Mouse (Mus musculus): ENCODE results near the gene Slc4a3.

Slc4a3 gene

DNA sequence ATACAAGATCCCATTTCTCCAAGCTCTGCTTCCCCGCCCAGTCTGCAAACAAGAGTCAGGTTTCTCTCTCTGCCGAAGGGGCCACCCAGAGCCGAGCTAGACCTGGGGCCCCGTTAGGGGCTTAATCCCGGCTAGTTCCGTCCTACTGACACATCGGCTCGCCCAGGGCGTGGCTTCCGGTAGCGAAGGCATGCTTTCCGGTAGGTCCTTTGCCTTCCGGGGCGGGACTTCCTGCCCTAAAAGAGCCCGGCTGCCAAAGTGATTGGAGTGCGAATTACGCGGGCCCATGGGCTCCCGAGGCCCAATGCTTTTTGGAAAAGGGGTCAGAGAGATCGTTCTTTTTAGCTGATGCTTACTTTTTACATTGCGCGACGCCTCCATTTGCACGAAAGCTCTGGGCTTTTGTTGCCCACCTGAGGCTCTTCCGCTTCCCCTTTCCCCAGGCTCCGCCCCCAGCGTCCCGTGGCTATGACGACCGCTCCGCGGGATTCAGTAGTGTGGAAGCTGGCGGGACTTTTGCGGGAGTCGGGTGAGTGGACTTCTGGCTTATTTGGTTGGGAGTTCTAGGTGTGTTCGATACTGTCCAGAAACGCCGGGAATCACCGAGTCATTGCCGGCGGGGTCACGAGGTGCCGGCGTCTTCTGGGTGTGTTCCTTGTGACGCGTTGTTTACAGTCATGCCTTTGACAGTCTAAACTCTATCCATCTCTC is 24.6 kb upstream of the Slc4a3 start, which contains the start of gene Stk11ip:
Stk11ip (plus strand) TSS at position 209 of the 711 bp plus-strand sequence.
- peak; percentile 94 for DNase-seq (ENCODE audit: low spot score)

DNA sequence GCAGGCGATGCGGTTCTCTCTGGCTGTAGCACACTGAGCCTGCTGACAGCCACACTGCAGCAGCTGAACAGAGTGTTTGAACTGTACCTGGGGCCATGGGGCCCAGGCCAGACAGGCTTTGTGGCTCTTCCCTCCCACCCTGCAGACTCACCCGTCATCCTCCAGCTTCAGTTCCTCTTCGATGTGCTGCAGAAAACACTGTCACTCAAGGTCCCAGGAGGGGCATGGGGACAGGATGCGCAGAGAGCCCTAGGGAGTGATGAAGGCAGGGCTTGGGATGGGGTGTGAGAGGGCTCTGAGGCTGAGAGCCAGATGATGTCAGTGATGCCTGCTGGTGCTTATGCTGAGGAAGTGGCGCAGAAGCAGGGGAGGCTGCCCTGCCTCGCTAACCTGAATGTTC is 21.4 kb upstream of the Slc4a3 start:
- DNase-seq (ENCODE audit: low spot score): no peak

DNA sequence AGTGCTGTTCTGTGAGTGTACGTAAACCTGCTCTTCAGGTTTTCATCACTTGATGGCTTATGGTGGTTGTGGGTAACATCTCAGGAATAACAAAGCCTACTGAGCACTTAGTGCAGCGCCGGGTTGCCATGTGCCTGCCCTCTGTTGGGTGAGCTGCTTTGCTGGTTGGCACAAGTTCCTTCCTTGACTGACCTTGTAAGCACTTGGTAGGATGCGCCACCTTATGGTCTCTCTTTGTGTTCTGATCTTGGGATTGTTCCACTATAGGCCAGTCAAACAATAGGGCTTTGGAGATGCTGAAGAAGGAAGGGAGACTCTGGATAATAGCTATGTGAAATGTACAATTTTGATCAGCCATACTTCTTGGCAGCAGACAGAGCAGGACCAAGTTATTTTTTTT is 15.5 kb upstream of the Slc4a3 start:
- no peak for DNase-seq (ENCODE audit: low spot score)

DNA sequence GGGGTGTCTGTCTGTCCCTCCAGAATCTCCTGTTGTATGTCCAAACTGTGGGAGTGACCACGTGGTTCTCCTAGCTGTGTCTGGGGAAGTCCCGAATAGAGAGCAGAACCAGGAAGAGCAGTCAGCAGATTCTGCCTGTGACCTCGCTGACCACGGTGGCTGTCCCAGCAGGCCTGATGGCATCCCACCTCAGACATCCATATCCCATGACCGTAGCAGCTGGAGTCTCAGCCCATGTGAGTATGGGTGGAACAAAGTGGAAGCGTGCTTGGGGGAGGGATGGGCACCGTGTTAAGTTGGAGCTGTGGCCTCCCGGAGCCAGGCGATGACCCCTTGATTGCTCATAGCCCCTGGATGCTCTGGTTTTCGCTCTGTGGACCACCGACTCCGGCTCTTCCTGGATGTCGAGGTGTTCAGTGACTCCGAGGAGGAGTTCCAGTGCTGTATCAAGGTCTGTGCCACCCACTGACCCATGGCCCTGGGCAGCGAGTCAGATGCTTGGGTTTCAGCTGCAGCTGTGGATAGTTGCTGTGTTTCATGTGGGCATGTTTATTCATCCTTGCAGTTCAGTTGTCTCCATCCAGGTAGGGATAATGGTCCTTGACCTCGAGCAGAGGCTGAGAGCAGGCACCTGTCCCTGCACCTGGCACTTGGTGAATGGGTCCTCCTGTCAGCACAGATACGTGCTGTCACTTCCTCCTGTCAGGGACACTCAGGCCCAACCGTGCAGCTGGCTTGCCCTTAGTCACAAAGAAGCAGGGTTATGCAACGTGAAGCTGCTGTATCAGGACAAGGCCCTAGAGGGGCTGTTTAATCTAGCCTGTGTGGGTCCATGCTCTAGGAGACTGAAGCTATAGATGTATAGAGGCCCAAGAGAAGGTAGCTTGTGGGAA is 13.5 kb upstream of the Slc4a3 start:
- DNase-seq (ENCODE audit: low spot score): no peak

DNA sequence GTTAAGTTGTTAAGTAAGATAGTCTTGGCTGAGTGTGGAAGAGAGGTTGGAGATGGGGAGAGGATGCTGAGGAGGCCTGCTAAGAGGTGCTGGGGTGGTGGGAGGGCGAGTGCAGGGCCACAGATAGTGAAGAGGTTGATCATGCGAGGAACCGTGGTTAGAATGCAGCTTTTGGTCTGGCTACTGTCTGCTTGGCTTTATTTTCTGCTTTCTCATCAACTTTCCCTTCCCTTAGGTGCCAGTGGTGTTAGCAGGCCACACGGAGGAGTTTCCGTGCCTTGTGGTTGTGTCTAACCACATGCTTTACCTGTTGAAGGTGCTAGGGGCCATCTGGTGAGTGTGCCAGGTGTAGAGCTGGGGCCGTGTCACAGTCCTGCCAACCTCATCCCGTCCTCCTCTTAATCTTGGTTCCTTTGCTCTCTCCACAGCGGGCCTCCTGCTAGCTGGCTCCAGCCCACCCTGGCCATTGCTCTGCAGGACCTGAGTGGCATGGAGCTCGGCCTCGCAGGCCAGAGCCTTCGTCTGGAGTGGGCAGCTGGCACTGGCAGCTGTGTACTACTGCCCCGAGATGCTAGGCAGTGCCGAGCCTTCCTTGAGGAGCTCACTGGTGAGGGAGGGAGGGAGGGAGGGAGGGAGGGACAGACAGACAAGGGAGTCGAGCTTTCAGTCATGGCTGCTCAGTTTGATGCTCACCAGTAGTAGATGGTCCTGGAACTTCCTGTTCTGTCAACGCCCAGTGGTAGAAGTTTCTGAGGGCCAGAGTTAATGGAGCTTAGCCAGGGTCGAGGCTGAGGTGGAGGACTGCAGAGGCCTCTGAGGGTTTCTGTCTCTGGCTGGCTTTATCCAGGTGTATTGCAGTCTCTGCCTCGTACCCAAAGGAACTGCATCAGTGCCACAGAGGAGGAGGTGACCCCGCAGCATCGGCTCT is 12.5 kb upstream of the Slc4a3 start:
- DNase-seq (ENCODE audit: low spot score): no peak

DNA sequence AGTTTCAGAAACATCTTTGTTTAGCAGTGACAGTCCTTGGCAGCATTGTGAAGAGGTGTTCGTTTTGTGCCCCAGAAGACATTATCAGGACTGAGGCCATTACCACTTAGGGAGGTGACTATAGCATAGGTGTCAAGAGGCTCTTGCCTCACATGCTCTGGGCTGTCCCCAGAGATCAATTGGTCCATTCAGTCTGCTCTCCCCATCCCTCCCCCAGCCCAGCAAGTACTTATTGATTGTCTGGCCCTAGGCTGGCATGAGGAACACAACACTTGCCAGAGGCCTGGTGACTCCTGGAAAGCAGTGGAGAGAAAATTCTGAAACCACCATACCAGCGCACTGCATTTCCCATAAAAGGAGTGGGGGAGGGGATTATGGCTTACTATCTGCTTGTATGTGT is 8.5 kb upstream of the Slc4a3 start:
- DNase-seq (ENCODE audit: low spot score): no peak

DNA sequence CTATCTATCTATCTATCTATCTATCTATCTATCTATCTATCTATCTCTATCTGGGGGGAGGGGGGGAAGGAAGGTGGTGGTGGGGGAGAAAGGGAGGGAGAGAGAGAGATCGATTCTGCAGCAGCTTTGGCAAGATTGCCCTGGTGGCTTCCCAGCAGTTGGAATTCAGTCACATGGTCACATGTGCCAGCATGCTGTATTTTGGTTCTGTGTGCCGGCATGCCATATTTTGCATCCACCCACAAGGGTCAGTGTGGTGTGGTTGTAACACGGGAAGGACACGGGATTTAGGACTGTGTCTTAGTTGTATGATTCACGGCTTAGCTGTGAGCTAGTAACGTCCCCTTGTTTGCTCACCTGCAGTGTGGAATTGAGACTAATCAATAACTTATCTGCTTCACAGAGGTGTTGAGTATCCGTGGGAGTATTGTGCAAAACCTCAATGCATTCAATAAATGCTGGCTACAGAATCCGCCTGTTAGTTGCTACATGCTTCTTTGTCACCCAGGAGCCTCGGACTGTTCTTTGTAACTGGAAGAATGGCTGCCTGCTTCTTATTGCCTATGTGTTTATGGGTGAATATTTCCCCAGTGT is 7.4 kb upstream of the Slc4a3 start:
- no peak for DNase-seq (ENCODE audit: low spot score)

DNA sequence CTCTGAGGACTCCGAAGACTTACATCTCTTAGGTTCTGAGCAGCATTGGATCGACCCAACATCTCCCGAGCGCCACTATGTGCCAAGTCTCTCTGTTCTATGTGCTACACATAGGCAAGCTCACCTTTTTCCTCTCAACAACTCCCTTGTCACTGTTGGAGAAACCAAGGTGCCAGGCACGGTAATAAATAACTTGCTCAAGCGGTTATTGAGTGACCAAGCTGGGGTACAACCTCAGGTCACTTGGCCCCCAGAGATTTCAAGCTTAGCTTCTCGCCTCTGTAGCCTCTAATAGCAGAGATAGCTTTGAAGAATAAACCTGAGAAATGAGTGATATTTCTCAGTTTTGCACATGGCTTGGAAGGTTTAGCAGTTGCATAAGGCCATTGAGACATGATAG is 4.6 kb upstream of the Slc4a3 start:
- no peak for DNase-seq (ENCODE audit: low spot score)

DNA sequence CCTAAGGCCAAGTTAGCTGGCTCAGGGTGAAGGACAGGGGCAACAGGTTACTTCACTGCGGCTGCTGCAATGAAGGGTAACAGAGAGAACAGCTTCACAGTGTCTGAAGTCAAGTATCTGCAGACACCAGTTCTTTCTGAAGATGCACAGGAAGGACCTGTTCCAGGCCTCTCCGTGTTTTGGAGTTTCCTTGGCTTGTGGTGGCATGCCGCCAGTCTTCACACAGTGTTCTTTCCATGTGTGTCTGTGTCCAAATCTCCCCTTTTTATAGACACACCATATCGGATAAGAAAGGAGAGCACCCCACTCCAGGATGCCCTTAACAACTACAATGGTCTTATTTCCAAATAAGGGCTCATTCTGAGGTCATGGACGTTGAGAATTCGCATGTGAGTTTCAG is 1.7 kb upstream of the Slc4a3 start:
- DNase-seq (ENCODE audit: low spot score): peak; percentile 78

DNA sequence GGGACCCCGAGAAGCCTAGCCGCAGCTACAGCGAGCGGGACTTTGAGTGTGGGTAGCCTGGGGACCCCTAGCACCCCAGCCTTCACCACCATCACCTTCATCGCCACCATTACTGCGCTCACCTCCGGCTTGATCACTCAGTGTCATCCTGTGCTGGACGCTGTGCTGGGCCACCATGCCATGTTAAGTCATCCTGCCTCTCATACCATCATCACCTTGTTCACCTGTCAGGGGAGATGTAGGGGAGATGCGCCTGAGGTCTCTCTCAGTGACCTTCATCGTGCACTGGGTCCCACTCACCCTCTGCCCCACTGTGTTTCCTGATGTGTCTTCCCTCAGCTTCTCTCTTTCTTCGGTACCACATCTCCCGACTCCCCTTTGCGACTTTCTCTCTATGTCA is 1.3 kb downstream of the Slc4a3 start:
- no peak for DNase-seq (ENCODE audit: low spot score)

DNA sequence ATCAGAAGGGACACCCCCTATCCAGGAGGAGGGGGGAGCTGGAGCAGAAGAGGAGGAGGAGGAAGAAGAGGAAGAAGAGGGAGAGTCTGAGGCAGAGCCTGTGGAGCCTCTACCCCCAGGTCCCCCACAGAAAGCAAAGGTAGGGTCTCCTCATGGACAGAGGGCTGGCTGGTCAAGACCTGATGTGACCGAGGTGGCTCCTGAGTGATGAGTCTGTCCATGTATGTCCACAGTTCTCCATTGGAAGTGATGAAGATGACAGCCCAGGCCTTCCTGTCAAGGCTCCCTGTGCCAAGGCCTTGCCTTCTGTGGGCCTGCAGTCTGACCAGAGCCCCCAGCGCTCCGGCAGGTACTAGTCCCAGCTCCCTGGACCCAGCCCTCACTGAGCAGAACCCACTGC is 2.0 kb downstream of the Slc4a3 start:
- DNase-seq (ENCODE audit: low spot score): peak; percentile 41

DNA sequence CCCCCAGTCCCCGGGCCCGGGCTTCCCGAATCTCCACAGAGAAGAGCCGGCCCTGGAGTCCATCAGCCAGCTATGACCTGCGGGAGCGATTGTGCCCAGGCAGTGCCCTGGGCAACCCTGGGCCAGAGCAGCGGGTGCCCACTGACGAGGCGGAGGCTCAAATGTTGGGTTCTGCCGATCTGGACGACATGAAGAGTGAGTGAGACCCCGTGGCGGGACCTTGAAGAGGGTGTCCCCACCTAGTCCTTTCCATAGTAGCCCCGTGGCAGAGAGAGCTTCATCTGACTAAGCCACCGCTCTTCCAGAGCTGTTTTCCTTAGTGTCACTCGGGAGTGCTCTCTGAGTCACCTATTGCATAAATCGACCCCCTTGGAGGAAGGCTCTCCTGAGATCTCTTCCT is 2.8 kb downstream of the Slc4a3 start:
- peak; percentile 40 for DNase-seq (ENCODE audit: low spot score)

DNA sequence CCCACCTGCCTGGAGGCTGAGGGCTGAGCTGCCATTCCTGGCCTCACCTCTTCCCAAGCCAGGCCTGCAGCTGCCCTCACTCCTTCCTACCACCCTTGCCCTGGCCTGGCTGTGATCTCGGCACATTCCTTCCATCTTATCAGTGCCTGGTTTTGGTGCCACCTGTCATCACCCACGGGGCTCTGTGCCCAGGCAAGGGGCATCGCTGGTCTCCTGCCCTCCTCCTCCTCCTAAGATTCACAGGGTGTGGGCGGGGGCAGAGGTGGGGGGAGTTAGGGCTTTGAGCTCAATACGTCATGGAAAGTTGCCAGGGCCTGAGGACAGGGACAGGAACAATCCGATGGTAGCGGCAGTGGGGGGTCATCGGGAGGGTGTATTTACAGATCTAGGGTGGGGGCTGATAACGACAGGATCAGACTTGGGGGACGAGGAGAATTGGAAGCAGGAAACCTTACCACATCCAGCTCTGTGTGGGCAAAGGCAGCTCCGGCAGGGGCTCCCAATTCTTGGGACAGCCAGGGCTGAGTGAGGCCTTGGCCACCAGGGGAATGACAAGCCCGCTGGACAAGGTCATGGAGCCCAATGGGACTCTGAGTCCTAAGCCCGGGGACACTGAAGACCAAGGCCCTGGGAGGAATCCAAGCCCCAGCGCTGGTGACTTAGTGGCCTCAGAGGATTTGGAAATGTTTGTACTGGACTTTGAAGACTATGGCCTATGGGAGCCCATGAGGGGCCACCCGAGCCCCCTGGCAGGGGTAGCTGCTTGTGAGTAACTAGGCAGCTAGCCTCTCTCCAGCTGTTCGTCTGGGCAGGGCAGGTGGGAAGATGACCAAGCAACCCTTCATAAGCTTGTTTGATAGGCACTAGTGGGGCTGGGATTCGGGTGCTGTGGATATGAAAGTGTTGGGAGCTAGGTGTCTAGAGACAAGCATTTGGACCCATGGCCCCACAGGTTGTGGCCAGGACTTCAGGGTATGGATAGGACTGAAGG is 3.5 kb downstream of the Slc4a3 start:
- DNase-seq (ENCODE audit: low spot score): peak; percentile 61

DNA sequence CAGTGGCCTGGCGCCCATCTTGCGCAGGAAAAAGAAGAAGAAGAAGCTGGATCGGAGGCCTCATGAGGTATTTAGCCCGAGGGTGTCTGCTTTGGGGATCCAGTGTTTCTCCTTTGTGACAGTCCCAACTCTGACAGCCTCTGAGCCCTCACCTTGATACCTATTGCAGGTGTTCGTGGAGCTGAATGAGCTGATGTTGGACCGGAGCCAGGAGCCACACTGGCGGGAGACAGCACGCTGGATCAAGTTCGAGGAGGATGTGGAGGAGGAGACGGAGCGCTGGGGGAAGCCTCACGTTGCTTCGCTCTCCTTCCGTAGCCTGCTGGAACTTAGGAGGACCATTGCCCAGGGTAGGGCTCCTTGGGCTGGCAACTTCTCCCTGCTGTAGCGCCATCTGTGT is 4.5 kb downstream of the Slc4a3 start:
- DNase-seq (ENCODE audit: low spot score): peak; percentile 54

DNA sequence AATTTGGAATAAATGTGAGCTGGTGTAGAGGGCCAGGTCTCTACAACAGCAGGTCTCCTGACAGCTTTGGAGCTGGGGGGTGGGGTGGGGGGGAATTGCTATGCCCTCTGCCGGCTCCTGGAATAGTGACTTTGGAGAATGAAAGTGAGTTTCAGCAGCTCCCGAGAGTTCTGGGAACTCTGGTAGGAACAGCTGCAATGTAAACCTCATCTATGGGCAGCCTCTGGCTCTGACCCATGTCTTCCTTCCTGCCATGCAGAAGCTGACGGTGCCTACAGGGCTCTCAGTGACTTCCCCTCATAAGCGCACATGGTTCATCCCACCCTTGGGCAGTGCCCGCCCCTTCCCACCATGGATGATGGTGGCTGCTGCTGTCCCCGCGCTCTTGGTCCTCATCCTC is 9.6 kb downstream of the Slc4a3 start:
- no peak for DNase-seq (ENCODE audit: low spot score)

DNA sequence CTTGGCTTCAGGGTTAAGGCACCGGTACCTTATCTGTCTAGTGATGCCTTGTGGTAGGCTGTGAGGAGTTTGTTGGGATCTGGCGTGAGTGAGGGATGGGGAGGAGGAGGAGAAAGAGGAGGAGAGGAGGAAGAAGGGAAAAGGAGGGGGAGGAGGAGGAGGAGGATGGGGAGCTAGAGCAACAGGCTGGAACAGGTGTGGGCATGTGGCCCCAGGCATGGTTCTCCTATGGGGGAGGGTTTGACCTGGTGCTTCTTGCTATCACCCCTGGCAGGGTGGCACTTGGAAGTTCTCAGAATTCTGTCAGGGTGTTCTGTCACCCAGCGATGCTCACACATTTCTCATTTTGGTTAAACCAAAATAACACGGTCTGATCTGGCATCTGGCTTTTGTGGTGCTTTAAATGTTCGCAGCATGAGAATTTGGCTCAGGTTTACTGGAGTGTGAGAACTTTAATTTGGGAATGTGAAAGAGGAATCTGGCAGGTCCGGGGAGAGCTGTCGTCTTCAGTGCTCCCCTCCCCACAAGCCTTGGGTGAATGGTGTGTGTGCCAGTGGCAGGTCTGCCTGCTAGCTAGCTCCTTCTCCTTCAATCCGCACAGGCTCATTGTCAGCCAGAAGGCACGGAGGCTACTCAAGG is 10.2 kb downstream of the Slc4a3 start:
- DNase-seq (ENCODE audit: low spot score): no peak

DNA sequence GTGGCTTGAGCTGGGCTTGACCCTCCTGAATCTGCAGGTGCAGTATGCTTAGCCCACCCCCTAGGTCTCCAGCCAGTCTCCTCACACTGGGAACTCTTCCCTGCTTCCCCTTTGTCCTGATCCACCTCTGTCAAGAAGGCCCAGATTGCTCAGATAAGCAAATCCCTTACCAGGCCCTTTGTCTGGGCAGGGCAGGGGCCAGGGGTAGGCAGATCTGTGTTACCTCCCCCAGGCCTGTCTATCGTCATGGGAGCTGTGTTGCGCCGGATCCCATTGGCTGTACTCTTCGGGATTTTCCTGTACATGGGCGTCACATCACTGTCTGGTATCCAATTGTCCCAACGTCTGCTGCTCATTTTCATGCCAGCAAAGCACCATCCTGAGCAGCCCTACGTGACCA is 11.0 kb downstream of the Slc4a3 start:
- no peak for DNase-seq (ENCODE audit: low spot score)

DNA sequence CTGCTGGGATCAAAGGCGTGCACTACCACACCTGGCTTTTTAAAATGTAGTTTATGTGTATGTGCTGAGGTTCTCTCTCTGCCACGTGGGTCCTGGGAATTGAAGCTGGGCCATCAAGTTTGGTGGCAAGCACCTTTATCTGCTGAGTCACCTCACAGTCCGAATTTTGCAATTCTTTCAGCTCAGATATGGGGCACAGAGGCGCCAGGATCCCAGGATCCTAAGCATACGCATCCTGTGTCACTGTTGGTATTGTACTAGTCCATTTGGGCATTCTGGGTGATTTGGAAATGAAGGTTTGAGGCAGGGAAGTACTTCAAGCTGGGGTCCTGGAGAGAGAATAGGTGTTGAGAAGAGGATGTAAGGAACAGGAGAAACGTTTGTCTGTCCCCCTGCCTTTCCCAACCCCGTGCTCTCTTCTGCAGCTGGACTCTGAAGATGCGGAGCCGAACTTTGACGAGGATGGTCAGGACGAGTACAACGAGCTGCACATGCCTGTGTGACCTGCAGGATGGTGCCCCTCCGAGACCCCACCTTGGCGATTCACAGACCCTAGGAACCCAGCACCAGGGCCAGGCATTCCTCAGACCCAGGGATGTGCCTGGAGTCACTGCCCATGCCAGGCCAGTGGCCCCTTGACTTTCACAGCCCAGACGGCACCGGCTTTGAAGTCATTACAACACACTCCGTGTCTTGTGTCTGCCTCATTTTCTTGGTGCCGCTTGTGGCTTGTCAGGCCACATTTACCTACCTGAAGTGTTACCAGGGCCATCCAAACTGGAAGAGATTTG is 12.5 kb downstream of the Slc4a3 start:
- DNase-seq (ENCODE audit: low spot score): no peak

DNA sequence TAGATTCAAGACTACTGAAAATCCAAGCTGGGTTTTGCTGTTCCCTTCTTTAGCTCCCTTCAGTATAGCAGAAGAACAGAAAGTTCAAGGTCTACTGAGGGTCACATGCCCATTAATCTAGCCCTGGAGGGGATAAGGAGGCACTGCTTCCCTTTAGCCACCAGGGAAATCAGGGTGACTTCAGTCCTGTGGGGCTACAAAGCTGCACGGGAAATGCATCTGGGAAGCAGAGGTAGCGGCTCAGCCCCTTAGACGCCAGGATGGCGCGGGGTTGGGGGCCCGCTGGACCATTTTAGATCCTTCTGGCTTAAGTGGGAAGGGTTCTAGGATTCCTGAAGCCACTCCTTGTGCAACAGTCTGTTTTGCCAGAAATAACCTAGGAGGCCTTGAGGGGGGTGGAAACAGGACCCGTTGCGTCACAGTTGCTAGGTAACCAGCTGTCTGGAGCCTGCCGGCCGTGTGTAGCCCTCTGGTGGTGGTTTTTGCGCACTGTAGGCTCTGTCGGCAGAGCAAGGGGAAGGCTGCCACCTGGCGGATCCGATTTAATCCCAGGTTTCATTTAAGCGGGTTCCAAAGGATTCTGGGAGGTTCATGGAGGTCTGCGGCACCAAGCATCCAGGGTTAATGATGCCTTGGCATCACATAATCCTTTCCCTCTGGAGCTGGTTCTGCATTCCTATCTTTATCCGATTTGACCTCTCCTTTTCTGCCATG is 13.3 kb downstream of the Slc4a3 start:
- DNase-seq (ENCODE audit: low spot score): peak; percentile 96
